Mouse (Mus musculus) hindbrain, postnatal 0 days (tissue): ENCODE results near the gene Car2. TPM values are rescaled to one million over a fixed set of nuclear protein-coding genes. Genes with fewer than 3 reads are reported as not detected.
A peak's percentile ranks its signal among the peaks of the same experiment; 100 is the strongest.

Source experiments
- ATAC-seq: fragments of 200-750 bp; cut with Nextera tagmentation; 2 replicates; pipeline ENCODE4 v1.8.0; 2017; ENCODE audit warnings: mild to moderate bottlenecking, moderate TSS enrichment, moderate library complexity
- DNase-seq: peaks from one replicate; pipeline ENCODE4 v3.0.0-alpha.2; 2015; ENCODE audit warnings: low spot score
- H3K27ac ChIP-seq: fragments of 300-500 bp; sonication (generic); 2 replicates; pipeline ENCODE4 v1.5.1; 2014; ENCODE audit warnings: mild to moderate bottlenecking
- H3K27me3 ChIP-seq: fragments of 300-500 bp; sonication (generic); 2 replicates; pipeline ENCODE4 v1.6.1; 2014; ENCODE audit warnings: low read length, mixed read lengths; ENCODE audit not compliant: insufficient read depth
- H3K36me3 ChIP-seq: fragments of 300-500 bp; sonication (generic); 2 replicates; pipeline ENCODE4 v1.6.1; 2014; ENCODE audit warnings: low read length, mixed read lengths; ENCODE audit not compliant: insufficient read depth
- H3K4me1 ChIP-seq: fragments of 300-500 bp; sonication (generic); 2 replicates; pipeline ENCODE4 v1.6.1; 2014; ENCODE audit warnings: antibody characterized with exemption, low read length, mixed read lengths; ENCODE audit not compliant: insufficient read depth
- H3K4me2 ChIP-seq: fragments of 300-500 bp; sonication (generic); 2 replicates; pipeline ENCODE4 v1.6.1; 2014; ENCODE audit warnings: low read depth, mild to moderate bottlenecking, low read length, moderate library complexity, mixed read lengths
- H3K4me3 ChIP-seq: fragments of 300-500 bp; sonication (generic); 2 replicates; pipeline ENCODE4 v1.5.1; 2014; ENCODE audit warnings: low read length
- H3K9ac ChIP-seq: fragments of 300-500 bp; sonication (generic); replicated peaks from 2 replicates; pipeline ENCODE4 v1.6.1; 2014; ENCODE audit warnings: mild to moderate bottlenecking, low read length, moderate library complexity, mixed read lengths
- H3K9me3 ChIP-seq: fragments of 300-500 bp; sonication (generic); 2 replicates; pipeline ENCODE4 v1.6.1; 2016; ENCODE audit warnings: low read length, mixed read lengths
- CTCF ChIP-seq: IDR thresholded peaks from 2 replicates; pipeline ENCODE4 v1.5.1; 2016; ENCODE audit warnings: antibody characterized with exemption, control low read depth, low read depth
- WGBS: fragments of 180-500 bp; shearing (Covaris S2); extraction: QIAGEN DNeasy Blood & Tissue Kit; methylation state at CpG from one replicate; pipeline ENCODE4 v1.1.7; 2014; 5-methylcytosine and 5-hydroxymethylcytosine counted together
- polyA plus RNA-seq: library from polyadenylated mRNA; unstranded; fragments of >200 nt; fragmentation: Nextera tagmentation; extraction: Ambion mirVana; gene quantifications from 2 replicates; pipeline ENCODE4 v1.2.1, GENCODE M21; 2015
- total RNA-seq: library from RNA; depleted of rRNA; stranded (reverse); fragments of >200 nt; gene quantifications from 2 replicates; pipeline ENCODE4 v1.2.3, GENCODE M21; 2014

The Car2 gene
- total and polyA plus RNA-seq, 2 experiments from 2014 or later = 79.6 to 89.4 TPM

- no peak for ATAC-seq
- no peak overlapping the region for H3K9ac ChIP-seq
- H3K9me3 ChIP-seq = no peaks in the 10 kb centered on the region
- DNase-seq = no peak
- H3K36me3 ChIP-seq = no peaks in the 10 kb centered on the region
- no peak overlapping the region for H3K4me3 ChIP-seq
- H3K27ac ChIP-seq = no peak overlapping the region
- H3K4me2 ChIP-seq = no peak overlapping the region
- 85% methylated on average over 3 of the region's 3 CpGs for WGBS
- H3K27me3 ChIP-seq = no peaks in the 10 kb centered on the region
- peaks cover 3% of the 10 kb centered on the region; the same call in 1 of the 2 replicates for H3K4me1 ChIP-seq
- TF ChIP-seq CTCF = no peak
Measured at GRCm38 (mm10) chr3:14857874-14858273, 28.2 kb upstream of the Car2 start.

GRCm38 (mm10) chr3:14860291-14860690, 25.8 kb upstream of the Car2 start:
- H3K4me2 ChIP-seq = no peak overlapping the region
- peak; percentile 17 for DNase-seq
- H3K4me1 ChIP-seq = peaks cover 6% of the 10 kb centered on the region; the same call in 1 of the 2 replicates
- H3K4me3 ChIP-seq = no peak overlapping the region
- TF ChIP-seq CTCF = no peak
- H3K9me3 ChIP-seq = no peaks in the 10 kb centered on the region
- no peak for ATAC-seq
- no peaks in the 10 kb centered on the region for H3K27me3 ChIP-seq
- no peak overlapping the region for H3K27ac ChIP-seq
- H3K36me3 ChIP-seq = no peaks in the 10 kb centered on the region
- 46% methylated on average over 3 of the region's 3 CpGs for WGBS
- H3K9ac ChIP-seq = no peak overlapping the region

- Histone ChIP-seq H3K4me1 (peaks cover 6% of the 10 kb centered on the region; the same call in 1 of the 2 replicates), H3K27me3 (no peaks in the 10 kb centered on the region), H3K36me3 (no peaks in the 10 kb centered on the region), H3K9ac (no peak overlapping the region), H3K9me3 (no peaks in the 10 kb centered on the region), H3K4me2 (no peak overlapping the region), H3K27ac (no peak overlapping the region), H3K4me3 (no peak overlapping the region)
- no peak for DNase-seq
- WGBS = 79% methylated on average over 1 of the region's 1 CpGs
- no peak for ATAC-seq
- no peak for TF ChIP-seq CTCF
Measured at GRCm38 (mm10) chr3:14861165-14861564, 24.9 kb upstream of the Car2 start.

- ATAC-seq = no peak
- no peaks in the 10 kb centered on the region for H3K27me3 ChIP-seq
- WGBS = 11% methylated on average over 4 of the region's 4 CpGs
- no peak overlapping the region for H3K9ac ChIP-seq
- DNase-seq = no peak
- H3K27ac ChIP-seq = no peak overlapping the region
- H3K4me3 ChIP-seq = peak overlapping the region; percentile 44; the same call in 1 of the 2 replicates
- no peaks in the 10 kb centered on the region for H3K36me3 ChIP-seq
- H3K4me2 ChIP-seq = peak overlapping the region; percentile 98
- no peaks in the 10 kb centered on the region for H3K9me3 ChIP-seq
- peaks cover 6% of the 10 kb centered on the region; the same call in 1 of the 2 replicates for H3K4me1 ChIP-seq
- no peak for TF ChIP-seq CTCF
Measured at GRCm38 (mm10) chr3:14861787-14862186, 24.3 kb upstream of the Car2 start.

GRCm38 (mm10) chr3:14862654-14863021, 23.4 kb upstream of the Car2 start:
- ATAC-seq = peak; percentile 70
- Histone ChIP-seq H3K9ac (peak overlapping the region; percentile 50), H3K4me1 (peaks cover 6% of the 10 kb centered on the region; the same call in 1 of the 2 replicates), H3K4me2 (peak overlapping the region; percentile 98), H3K27ac (peak overlapping the region; percentile 36; the same call in 1 of the 2 replicates), H3K36me3 (no peaks in the 10 kb centered on the region), H3K4me3 (peak overlapping the region; percentile 44), H3K9me3 (no peaks in the 10 kb centered on the region), H3K27me3 (no peaks in the 10 kb centered on the region)
- peak; percentile 18 for DNase-seq
- WGBS = under 1% methylated on average over 9 of the region's 9 CpGs
- TF ChIP-seq CTCF = no peak

DNA sequence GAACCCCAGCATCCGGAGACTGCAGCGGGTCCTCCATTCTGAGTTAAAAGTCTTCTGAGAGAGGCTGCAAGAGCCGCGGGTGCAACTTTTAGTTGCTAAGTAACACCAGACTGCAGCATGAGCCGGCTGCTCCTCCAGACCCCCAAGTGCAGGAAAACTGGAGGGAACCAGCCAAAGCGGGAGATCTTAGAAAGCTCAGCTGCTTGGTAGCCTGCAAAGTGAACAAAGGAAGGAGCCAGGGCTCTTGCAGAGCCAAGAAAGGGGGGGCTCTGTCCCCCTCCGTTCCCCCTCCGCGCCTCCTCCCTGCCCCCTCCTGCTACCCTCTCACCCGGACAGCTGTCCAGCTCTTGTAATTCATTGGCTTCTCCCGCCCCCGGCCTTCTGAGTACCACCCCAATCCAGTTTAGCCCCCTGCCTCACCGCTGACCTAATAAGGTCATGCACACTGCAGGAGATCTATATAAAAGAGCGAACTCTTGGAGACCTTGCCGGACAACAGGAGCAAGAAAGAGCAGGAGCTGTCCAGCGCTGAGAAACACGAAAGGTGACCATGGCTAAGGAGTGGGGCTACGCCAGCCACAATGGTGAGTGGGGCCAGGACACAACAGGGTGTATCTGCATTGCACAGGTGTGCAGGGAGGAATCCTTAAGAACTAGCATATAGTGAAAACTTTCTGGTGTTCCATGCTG, 22.9 kb upstream of the Car2 start, which contains the start of gene Car3:
TSS of gene Car3 (plus strand) at position 491 of the 690 bp plus-strand sequence.
- 4% methylated on average over 18 of the region's 18 CpGs for WGBS
- ATAC-seq (peak; percentile 96), DNase-seq (peak; percentile 77)
- no peaks in the 10 kb centered on the region for H3K9me3 ChIP-seq
- H3K4me1 ChIP-seq = peaks cover 6% of the 10 kb centered on the region; the same call in 1 of the 2 replicates
- TF ChIP-seq CTCF = no peak
- peak within 1 kb of the TSS; percentile 50 for H3K9ac ChIP-seq
- peak within 1 kb of the TSS; percentile 44 for H3K4me3 ChIP-seq
- peak within 1 kb of the TSS; percentile 98 for H3K4me2 ChIP-seq
- H3K27me3 ChIP-seq = no peaks in the 10 kb centered on the region
- no peaks in the 10 kb centered on the region for H3K36me3 ChIP-seq
- H3K27ac ChIP-seq = peak within 1 kb of the TSS; percentile 36; the same call in 1 of the 2 replicates

DNA sequence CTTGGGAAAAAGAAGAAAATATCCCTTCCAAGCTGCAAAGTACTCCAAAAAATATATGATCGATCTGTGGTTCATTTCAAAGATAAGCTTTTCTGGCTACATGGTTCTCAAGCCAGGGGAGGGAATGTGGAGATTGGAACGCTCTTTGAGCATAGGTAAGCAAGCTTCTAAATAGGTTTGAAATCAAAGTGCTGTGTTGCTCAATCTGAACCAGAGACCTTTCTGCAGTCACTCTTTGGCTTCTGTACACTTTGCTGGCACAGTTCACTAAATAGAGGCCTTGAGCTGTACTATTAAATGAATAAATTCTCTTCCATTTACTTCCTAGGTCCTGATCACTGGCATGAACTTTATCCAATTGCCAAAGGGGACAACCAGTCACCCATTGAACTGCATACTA, 22.2 kb upstream of the Car2 start:
- no peak for TF ChIP-seq CTCF
- Histone ChIP-seq H3K4me2 (peak overlapping the region; percentile 98; the same call in 1 of the 2 replicates), H3K27me3 (no peaks in the 10 kb centered on the region), H3K36me3 (no peaks in the 10 kb centered on the region), H3K9ac (no peak overlapping the region), H3K9me3 (no peaks in the 10 kb centered on the region), H3K4me3 (no peak overlapping the region), H3K4me1 (peaks cover 6% of the 10 kb centered on the region; the same call in 1 of the 2 replicates), H3K27ac (no peak overlapping the region)
- ATAC-seq (no peak), DNase-seq (no peak)
- 88% methylated on average over 2 of the region's 2 CpGs for WGBS
